Mouse (Mus musculus): ENCODE measurements around the gene Rexo5. TPM values are rescaled to one million over a fixed set of nuclear protein-coding genes. Genes with fewer than 3 reads are reported as not detected.

Gene Rexo5
- polyA plus RNA-seq, 1 experiment from 2014 or later, result 11.9 TPM

DNA sequence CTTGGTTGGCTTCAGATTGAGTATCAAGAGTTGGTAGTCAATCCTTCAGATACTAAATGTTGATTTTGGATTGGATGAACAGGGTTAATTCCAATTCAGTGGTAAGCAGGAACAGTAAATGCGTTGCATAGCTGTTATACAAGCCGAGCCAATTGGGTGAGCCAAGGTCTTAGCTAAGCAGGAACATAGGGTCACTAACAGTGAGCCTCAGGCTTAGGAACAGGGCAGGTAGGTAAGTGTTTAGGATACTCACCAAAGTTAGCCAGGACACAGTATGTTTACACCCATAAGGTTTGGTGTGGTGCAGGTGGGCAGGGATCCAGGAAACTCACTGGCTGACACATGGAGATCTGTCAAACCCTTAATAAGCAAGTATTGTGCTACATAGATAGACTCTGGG is 53.6 kb downstream of the Rexo5 start:
- WGBS, result 95% methylated on average over 2 of the region's 2 CpGs
- ATAC-seq (ENCODE audit: low FRiP score, low read depth), result no peak
- no peaks in the 10 kb centered on the region for H3K9me3 ChIP-seq
- H3K27ac ChIP-seq (replicated peaks), result no peak overlapping the region
- H3K36me3 ChIP-seq, result no peaks in the 10 kb centered on the region
- no peak overlapping the region for H3K4me2 ChIP-seq
- no peaks in the 10 kb centered on the region for H3K27me3 ChIP-seq
- H3K4me3 ChIP-seq, result no peak overlapping the region
- no peaks in the 10 kb centered on the region for H3K4me1 ChIP-seq (replicated peaks)
- H3K9ac ChIP-seq, result no peak overlapping the region

DNA sequence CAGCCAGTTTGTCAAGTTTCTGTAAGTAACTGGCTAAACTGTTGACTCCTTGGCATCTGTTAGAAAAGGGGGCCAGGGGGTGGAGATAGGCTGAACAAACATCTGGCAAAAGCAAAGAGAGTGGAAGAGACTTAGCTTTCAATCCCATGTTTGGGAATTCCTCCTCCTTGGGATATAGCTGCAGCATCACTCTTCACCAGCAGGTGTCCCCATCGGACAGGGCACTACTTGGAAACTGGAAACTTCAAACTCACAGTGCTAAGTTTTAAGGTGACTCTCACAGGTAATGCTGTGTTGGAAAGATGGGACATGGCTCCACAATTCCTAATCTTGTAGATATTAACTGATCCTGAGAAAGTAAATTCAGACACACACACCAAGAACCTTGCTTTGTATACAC is 55.3 kb downstream of the Rexo5 start:
- H3K9me3 ChIP-seq, result no peaks in the 10 kb centered on the region
- H3K27ac ChIP-seq (replicated peaks), result no peak overlapping the region
- WGBS, result 0% methylated on average over 1 of the region's 1 CpGs
- no peaks in the 10 kb centered on the region for H3K36me3 ChIP-seq
- H3K9ac ChIP-seq, result no peak overlapping the region
- no peak overlapping the region for H3K4me3 ChIP-seq
- no peak overlapping the region for H3K4me2 ChIP-seq
- no peak for ATAC-seq (ENCODE audit: low FRiP score, low read depth)
- H3K4me1 ChIP-seq (replicated peaks), result no peaks in the 10 kb centered on the region
- no peaks in the 10 kb centered on the region for H3K27me3 ChIP-seq

DNA sequence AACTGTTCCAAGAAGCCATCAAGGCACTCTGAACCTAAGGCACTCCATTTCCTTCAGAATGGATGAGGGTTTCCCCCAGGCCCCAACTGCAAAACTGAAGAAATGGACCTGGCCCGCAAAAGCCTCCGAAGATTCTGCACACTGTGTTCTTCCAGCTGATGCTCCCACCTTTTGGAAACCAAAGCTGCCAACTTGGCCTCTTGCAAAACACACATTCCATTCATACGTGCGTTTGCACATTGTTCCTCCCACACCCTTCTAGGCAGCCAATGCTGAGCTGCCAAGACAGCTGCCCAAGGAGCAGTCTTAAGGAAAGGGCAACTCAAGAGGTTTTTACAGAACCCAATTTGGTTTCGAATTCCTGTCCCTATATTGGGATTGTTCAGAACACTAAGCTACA is 56.9 kb downstream of the Rexo5 start:
- no peaks in the 10 kb centered on the region for H3K27me3 ChIP-seq
- no peak overlapping the region for H3K9ac ChIP-seq
- no peak overlapping the region for H3K4me2 ChIP-seq
- 83% methylated on average over 5 of the region's 5 CpGs for WGBS
- no peak for ATAC-seq (ENCODE audit: low FRiP score, low read depth)
- no peaks in the 10 kb centered on the region for H3K9me3 ChIP-seq
- no peaks in the 10 kb centered on the region for H3K36me3 ChIP-seq
- no peaks in the 10 kb centered on the region for H3K4me1 ChIP-seq (replicated peaks)
- H3K4me3 ChIP-seq, result no peak overlapping the region
- no peak overlapping the region for H3K27ac ChIP-seq (replicated peaks)

DNA sequence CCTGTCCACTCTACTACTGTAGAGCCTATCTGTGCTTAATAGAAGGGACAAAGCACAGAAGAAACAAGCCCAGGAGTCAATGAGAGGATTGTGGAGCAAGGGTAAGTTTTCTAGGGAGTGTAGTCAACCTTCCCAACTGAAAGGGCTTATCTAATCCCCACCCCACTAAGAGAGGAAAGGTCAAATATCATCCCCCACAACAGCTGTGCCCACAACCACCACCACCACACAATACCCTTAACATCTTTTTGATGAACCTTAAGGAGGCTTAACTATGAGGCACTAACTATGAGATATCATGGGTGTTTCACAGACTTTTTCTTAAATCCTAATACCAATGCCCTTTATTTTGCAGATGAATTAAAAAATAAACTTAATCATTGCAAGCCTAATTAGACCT is 58.7 kb downstream of the Rexo5 start:
- H3K4me3 ChIP-seq, result no peak overlapping the region
- no peak for ATAC-seq (ENCODE audit: low FRiP score, low read depth)
- peaks cover 3% of the 10 kb centered on the region; the same call in 1 of the 2 replicates for H3K36me3 ChIP-seq
- H3K4me1 ChIP-seq (replicated peaks), result no peaks in the 10 kb centered on the region
- no peaks in the 10 kb centered on the region for H3K27me3 ChIP-seq
- H3K4me2 ChIP-seq, result no peak overlapping the region
- no peak overlapping the region for H3K9ac ChIP-seq
- H3K27ac ChIP-seq (replicated peaks), result no peak overlapping the region
- no peaks in the 10 kb centered on the region for H3K9me3 ChIP-seq

DNA sequence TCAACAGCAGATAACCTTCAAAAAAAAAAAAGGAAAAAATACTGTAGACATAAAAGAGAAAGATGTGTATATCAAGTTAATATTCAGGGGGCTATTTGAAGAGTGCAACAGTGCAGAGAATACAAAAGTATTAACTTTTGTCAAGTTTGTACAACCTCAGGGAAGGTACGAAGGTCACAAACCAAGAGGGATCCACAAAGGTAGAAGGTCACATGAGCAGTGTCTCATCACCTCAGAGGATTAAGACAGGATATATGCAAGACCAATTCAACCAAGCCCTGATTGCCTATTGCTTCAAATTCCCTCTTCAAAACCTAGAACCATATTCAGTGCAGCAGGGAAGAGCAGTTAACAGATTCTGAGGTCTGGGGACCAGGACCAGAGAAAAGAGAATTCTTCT is 59.4 kb downstream of the Rexo5 start:
- Histone ChIP-seq H3K4me2 (no peak overlapping the region), H3K9me3 (no peaks in the 10 kb centered on the region), H3K4me3 (no peak overlapping the region), H3K9ac (no peak overlapping the region), H3K36me3 (peaks cover 9% of the 10 kb centered on the region; the same call in 1 of the 2 replicates), H3K27me3 (no peaks in the 10 kb centered on the region), H3K4me1 (replicated peaks) (no peaks in the 10 kb centered on the region), H3K27ac (replicated peaks) (no peak overlapping the region)
- WGBS, result 92% methylated on average over 1 of the region's 1 CpGs
- ATAC-seq (ENCODE audit: low FRiP score, low read depth), result no peak

DNA sequence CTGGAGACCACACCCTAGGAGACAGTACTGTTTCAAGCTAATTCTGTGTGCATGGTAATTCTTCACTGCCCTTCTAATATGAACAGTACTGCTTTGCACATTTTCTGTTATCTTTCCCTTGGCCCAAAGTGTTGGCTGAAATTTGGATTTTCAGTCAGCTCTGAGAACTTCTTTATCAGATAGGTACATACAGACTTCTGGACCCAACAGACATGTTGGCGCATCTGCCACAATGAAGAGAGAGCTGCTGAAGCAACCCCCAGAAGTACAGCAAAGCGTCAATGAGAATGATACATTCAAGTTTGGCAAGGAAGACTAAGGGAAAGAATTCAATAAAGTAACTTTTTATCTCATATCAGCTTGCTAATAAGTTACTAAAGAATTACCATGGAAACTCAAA is 60.6 kb downstream of the Rexo5 start:
- no peak overlapping the region for H3K27ac ChIP-seq (replicated peaks)
- 96% methylated on average over 2 of the region's 2 CpGs for WGBS

DNA sequence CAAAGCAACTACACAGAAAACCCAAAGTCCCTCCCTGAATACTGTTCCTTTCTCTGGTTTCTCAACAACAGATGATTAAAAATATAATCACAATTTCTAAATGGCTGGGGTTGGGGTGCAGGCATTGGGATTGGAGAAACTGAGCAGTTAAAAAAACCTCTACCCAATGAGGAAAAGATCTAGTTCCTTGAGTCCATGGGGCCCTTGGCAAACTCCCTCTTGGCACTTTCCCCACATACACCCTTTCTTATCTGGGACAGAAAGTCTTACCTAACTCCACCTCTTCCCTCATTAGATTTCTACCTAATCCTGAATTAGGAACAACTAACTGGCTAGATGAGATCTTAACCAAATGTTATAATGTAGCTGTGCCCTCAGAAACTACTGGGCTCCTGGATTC is 61.2 kb downstream of the Rexo5 start:
- no peak for ATAC-seq (ENCODE audit: low FRiP score, low read depth)
- no peaks in the 10 kb centered on the region for H3K4me1 ChIP-seq (replicated peaks)
- no peak overlapping the region for H3K9ac ChIP-seq

More for the DNA sequence above, 60.6 kb downstream of the Rexo5 start:
- no peak overlapping the region for H3K4me2 ChIP-seq
- H3K9me3 ChIP-seq, result no peaks in the 10 kb centered on the region
- peaks cover 12% of the 10 kb centered on the region; the same call in 1 of the 2 replicates for H3K36me3 ChIP-seq
- H3K4me1 ChIP-seq (replicated peaks), result no peaks in the 10 kb centered on the region
- H3K4me3 ChIP-seq, result no peak overlapping the region
- no peaks in the 10 kb centered on the region for H3K27me3 ChIP-seq
- H3K9ac ChIP-seq, result no peak overlapping the region
- ATAC-seq (ENCODE audit: low FRiP score, low read depth), result no peak

DNA sequence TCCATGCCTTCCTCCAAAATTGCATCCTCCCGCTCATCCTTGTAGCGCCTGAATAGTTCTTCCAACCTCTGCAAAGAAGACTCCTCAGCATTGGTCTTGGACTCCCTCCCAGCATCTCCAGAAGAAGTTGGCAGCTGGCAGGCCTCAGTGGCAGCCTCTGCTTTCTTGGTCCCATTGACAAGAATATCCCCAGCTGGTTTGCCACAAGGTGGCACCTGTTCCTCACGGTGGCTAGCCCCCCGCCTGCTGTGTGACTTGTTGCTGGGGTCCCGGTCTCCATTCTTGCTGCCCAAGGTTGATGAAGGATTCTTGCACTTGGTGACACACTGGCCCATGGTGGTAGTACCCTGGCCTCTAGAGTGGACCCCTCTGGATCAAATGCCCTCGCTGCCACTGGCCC is 65.7 kb downstream of the Rexo5 start:
- H3K4me2 ChIP-seq, result no peak overlapping the region

More for the DNA sequence above, 61.2 kb downstream of the Rexo5 start:
- Histone ChIP-seq H3K27me3 (no peaks in the 10 kb centered on the region), H3K9me3 (no peaks in the 10 kb centered on the region), H3K27ac (replicated peaks) (no peak overlapping the region), H3K4me3 (no peak overlapping the region), H3K36me3 (peaks cover 12% of the 10 kb centered on the region; the same call in 1 of the 2 replicates), H3K4me2 (no peak overlapping the region)

DNA sequence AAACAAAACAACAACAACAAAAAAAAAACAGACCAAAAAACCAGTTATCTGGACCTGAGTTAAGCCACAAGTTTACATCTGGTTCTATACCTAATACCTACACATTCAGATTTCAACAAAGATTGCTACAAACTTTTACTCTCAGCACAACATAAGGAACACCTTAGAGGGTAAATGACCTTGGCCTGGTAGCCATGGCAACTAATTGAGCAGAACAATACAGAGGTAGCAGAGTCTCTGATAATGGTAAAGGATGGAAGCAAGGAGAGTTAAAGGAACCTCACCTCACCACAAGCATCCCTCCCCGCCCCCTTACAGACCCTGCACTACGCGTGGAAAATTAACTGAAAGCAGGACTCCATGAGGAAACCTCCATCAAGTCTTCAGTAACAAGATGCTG is 66.3 kb downstream of the Rexo5 start:
- H3K27me3 ChIP-seq, result no peaks in the 10 kb centered on the region
- ATAC-seq (ENCODE audit: low FRiP score, low read depth), result no peak
- peaks cover 12% of the 10 kb centered on the region; the same call in 1 of the 2 replicates for H3K36me3 ChIP-seq
- WGBS, result 88% methylated on average over 3 of the region's 3 CpGs
- H3K4me2 ChIP-seq, result no peak overlapping the region
- H3K27ac ChIP-seq (replicated peaks), result no peak overlapping the region
- no peaks in the 10 kb centered on the region for H3K9me3 ChIP-seq
- no peak overlapping the region for H3K4me3 ChIP-seq
- H3K9ac ChIP-seq, result no peak overlapping the region
- H3K4me1 ChIP-seq (replicated peaks), result peaks cover 12% of the 10 kb centered on the region

More for the DNA sequence above, 65.7 kb downstream of the Rexo5 start:
- WGBS, result 73% methylated on average over 6 of the region's 6 CpGs
- ATAC-seq (ENCODE audit: low FRiP score, low read depth), result no peak
- peaks cover 12% of the 10 kb centered on the region; the same call in 1 of the 2 replicates for H3K36me3 ChIP-seq
- no peaks in the 10 kb centered on the region for H3K27me3 ChIP-seq
- H3K9me3 ChIP-seq, result no peaks in the 10 kb centered on the region
- H3K27ac ChIP-seq (replicated peaks), result no peak overlapping the region
- peaks cover 12% of the 10 kb centered on the region for H3K4me1 ChIP-seq (replicated peaks)
- no peak overlapping the region for H3K4me3 ChIP-seq
- no peak overlapping the region for H3K9ac ChIP-seq

DNA sequence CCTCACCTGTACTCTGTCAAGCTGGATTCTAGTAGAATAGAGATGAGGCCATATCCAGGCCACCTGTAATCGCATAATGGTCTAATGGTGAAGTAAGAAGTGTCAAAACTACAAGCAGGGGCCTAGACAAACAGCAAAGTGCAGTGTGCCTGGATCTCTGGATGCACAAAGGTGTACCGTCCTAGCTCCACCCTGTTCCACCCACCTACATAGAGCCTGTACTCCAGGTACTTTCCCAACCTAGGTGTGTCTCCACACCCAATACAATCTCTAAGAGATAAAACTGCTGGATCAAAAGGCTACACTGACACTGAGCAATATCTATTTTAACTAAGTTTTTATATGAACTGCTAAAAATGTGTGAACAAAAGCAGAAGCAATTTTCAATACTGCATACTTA is 66.7 kb downstream of the Rexo5 start:
- no peak overlapping the region for H3K9ac ChIP-seq
- no peak for ATAC-seq (ENCODE audit: low FRiP score, low read depth)
- no peak overlapping the region for H3K4me2 ChIP-seq
- 93% methylated on average over 2 of the region's 2 CpGs for WGBS
- no peak overlapping the region for H3K4me3 ChIP-seq
- peaks cover 12% of the 10 kb centered on the region for H3K4me1 ChIP-seq (replicated peaks)
- H3K9me3 ChIP-seq, result no peaks in the 10 kb centered on the region
- H3K27ac ChIP-seq (replicated peaks), result no peak overlapping the region
- H3K36me3 ChIP-seq, result peaks cover 12% of the 10 kb centered on the region; the same call in 1 of the 2 replicates
- H3K27me3 ChIP-seq, result no peaks in the 10 kb centered on the region

DNA sequence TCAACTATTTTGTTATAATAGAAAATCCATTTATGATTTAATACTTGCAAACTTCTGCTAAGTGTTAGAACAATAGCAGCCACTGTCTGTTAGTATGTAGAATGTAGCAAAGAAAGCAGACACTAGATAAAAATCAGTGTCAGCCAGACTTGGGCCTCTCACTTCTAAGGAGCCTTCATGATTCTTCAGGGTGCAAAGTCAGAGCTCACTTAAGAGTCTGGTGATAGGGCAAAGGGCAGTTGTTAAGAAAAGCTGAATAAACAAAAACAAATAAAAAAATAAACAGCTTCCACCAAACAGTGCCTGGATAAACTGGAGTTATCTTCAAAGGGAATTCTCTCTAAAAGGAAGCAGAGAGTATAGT is 67.1 kb downstream of the Rexo5 start:
- Histone ChIP-seq H3K4me1 (replicated peaks) (peaks cover 12% of the 10 kb centered on the region), H3K27me3 (no peaks in the 10 kb centered on the region), H3K27ac (replicated peaks) (peak overlapping the region; percentile 59; the same call in 1 of the 2 replicates), H3K4me2 (no peak overlapping the region), H3K9me3 (no peaks in the 10 kb centered on the region), H3K9ac (no peak overlapping the region), H3K4me3 (no peak overlapping the region), H3K36me3 (peaks cover 12% of the 10 kb centered on the region; the same call in 1 of the 2 replicates)
- no peak for ATAC-seq (ENCODE audit: low FRiP score, low read depth)

DNA sequence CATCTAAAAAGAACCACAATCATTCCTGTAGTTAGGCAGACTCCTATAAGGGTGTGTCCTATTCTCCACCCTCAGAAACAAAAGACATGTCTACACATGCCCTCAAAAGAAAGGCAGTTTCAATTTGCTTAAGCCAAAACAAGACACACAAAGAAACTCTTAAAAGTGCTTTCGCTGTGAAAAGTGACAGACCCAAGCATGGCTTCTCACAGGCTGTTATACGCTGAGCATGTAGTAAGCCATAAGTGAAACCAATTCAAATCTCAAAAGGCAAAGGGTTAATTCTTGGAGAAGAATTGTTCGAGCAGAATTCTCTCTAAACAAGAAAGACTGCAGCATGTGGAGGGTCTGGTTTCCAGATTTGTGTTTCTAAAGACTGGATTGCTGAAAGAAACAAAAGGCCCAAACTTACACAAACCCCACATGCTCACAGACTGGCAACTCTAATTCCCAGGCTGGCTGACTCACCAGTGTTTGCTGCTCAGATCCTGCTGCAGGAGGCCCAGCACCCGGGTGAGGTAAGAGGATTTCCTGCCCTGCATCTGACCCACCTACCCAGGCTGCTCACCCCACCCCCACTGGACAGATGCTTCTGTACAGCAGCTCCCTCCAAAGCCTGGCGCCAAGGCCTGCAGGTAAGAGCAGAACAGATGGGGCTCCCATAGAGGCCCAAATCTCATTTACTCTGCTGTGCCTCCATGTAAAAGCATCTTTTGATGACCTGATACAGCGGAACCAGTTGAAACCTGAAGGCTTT is 67.7 kb downstream of the Rexo5 start:
- H3K9ac ChIP-seq, result no peak overlapping the region
- no peaks in the 10 kb centered on the region for H3K9me3 ChIP-seq
- ATAC-seq (ENCODE audit: low FRiP score, low read depth), result peak; percentile 79
- no peaks in the 10 kb centered on the region for H3K27me3 ChIP-seq
- 23% methylated on average over 6 of the region's 6 CpGs for WGBS
- peaks cover 12% of the 10 kb centered on the region for H3K4me1 ChIP-seq (replicated peaks)
- no peak overlapping the region for H3K4me2 ChIP-seq
- no peak overlapping the region for H3K4me3 ChIP-seq
- H3K36me3 ChIP-seq, result peaks cover 12% of the 10 kb centered on the region; the same call in 1 of the 2 replicates
- peak overlapping the region; percentile 59 for H3K27ac ChIP-seq (replicated peaks)

DNA sequence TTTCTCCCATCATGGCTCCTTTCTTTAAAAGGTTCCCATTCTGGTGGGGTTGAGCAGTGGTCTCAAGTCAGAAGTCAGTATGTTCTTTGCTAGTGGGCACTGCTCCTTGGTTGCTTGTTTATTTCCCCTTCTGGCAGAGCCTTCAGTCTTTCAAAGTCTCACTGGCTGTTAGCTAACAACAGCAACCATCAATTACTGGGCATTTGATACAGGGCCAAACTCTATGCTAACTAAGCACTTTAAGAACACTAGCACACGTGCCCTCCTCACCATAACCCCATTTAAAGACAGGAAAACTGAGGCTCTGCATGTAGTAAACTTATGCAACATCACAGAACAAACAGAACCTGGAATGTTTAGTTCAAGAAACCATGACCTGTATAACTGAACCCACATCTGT is 68.4 kb downstream of the Rexo5 start:
- peaks cover 12% of the 10 kb centered on the region; the same call in 1 of the 2 replicates for H3K36me3 ChIP-seq
- H3K9me3 ChIP-seq, result no peaks in the 10 kb centered on the region
- no peaks in the 10 kb centered on the region for H3K27me3 ChIP-seq
- no peak overlapping the region for H3K4me2 ChIP-seq
- peak overlapping the region; percentile 59 for H3K27ac ChIP-seq (replicated peaks)
- H3K4me1 ChIP-seq (replicated peaks), result peaks cover 12% of the 10 kb centered on the region
- 57% methylated on average over 1 of the region's 1 CpGs for WGBS
- H3K9ac ChIP-seq, result no peak overlapping the region
- ATAC-seq (ENCODE audit: low FRiP score, low read depth), result no peak
- no peak overlapping the region for H3K4me3 ChIP-seq

All from hindbrain, embryonic 15.5 days (tissue).